Comparison of ENCODE assay signal across 9 mouse cellular contexts in the genomic region with DNA sequence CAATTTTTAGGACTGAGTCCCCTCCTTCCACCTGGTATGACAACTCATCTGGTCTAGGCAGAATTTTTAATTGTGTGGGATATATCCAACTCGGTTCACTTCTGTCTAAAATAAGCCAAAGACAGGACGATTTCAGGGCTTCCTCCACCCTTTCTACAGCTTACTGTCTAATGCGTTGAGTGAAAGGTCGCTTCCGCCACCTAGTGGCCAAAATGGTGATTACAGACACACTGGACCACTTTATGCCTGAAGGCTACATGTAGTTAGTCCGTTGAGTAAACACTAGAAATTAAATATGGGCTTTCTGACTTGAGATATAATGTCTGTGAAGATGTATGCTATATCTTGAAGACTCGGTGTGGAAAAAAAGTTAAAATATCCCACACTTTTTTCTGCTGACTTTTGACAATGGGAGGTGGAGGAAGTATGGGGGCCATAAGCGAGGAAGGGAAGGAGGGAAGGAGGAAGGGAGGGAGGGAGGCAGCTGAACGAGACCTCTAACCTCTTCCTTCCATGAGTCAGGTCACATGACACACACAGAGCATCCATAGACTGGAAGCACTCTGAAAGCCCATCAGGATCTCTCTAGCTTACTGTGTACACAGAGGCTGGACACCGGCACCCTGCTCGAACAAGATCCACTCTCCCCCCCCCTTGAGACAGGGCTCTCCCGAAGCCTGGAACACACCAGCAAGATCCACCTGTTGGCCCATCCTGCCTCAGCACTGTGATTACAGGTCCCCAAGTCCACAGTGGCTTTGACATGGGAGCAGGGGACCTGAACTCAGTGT. TPM values are rescaled to one million over a fixed set of nuclear protein-coding genes. Genes with fewer than 3 reads are reported as not detected.
DNase-seq lines count a peak whose midpoint lies in the region; ATAC-seq and TF ChIP-seq lines count a peak whose summit lies in the region.
"Had no signal": no experiment of that assay in that cellular context is flagged by ENCODE, and none has a peak within 500 bp of the region (broad histone marks: within the 10 kb centered on the region; RNA-seq: fewer than 3 reads in every experiment).

No protein-coding gene starts in this region.

- no peak overlapping the region for H3K4me2 ChIP-seq in forebrain, embryonic 14.5 days (ENCODE audit: low read length)
- no peak overlapping the region for H3K4me2 ChIP-seq in lung, postnatal 0 days (replicated peaks; ENCODE audit: low read depth, low read length)
- H3K4me2 ChIP-seq: heart, embryonic 13.5 days had no signal

- H3K36me3 ChIP-seq in forebrain, embryonic 14.5 days (ENCODE audit: control insufficient read depth, insufficient read depth, low read length): no peaks in the 10 kb centered on the region
- H3K36me3 ChIP-seq in hindbrain, embryonic 10.5 days: peaks cover 25% of the 10 kb centered on the region
- H3K36me3 ChIP-seq in lung, postnatal 0 days (ENCODE audit: insufficient read depth, low read length): no peaks in the 10 kb centered on the region

- no peak overlapping the region for H3K4me3 ChIP-seq in forebrain, embryonic 14.5 days (ENCODE audit: low read depth, low read length)
- no peak overlapping the region for H3K4me3 ChIP-seq in hindbrain, embryonic 10.5 days
- H3K4me3 ChIP-seq in lung, postnatal 0 days (ENCODE audit: low read depth, low read length): no peak overlapping the region
- H3K4me3 ChIP-seq: heart, embryonic 13.5 days had no signal

- no peaks in the 10 kb centered on the region for H3K4me1 ChIP-seq in forebrain, embryonic 14.5 days (ENCODE audit: control insufficient read depth, insufficient read depth, low read length)
- peaks cover 8% of the 10 kb centered on the region for H3K4me1 ChIP-seq in hindbrain, embryonic 10.5 days (replicated peaks)
- H3K4me1 ChIP-seq in lung, postnatal 0 days (ENCODE audit: insufficient read depth, low read depth, low read length): no peaks in the 10 kb centered on the region
- H3K4me1 ChIP-seq: heart, embryonic 13.5 days had no signal

- TF ChIP-seq EP300 in lung, postnatal 0 days (IDR thresholded peaks at IDR 0.05): no peak

- no peaks in the 10 kb centered on the region for H3K9me3 ChIP-seq in forebrain, embryonic 14.5 days (replicated peaks; ENCODE audit: control insufficient read depth, low read length)
- H3K9me3 ChIP-seq in hindbrain, embryonic 10.5 days: no peaks in the 10 kb centered on the region
- H3K9me3 ChIP-seq in lung, postnatal 0 days (ENCODE audit: low read length): no peaks in the 10 kb centered on the region
- H3K9me3 ChIP-seq: heart, embryonic 13.5 days had no signal

- no peaks in the 10 kb centered on the region for H3K27me3 ChIP-seq in forebrain, embryonic 14.5 days (replicated peaks; ENCODE audit: control insufficient read depth, insufficient read depth, low read length)
- H3K27me3 ChIP-seq in hindbrain, embryonic 10.5 days (ENCODE audit: insufficient read depth, poor library complexity, severe bottlenecking): peaks cover 9% of the 10 kb centered on the region
- no peaks in the 10 kb centered on the region for H3K27me3 ChIP-seq in lung, postnatal 0 days (replicated peaks; ENCODE audit: insufficient read depth, low read length)
- H3K27me3 ChIP-seq: heart, embryonic 13.5 days had no signal

- 31% methylated on average over 12 of the region's 12 CpGs for WGBS in forebrain, embryonic 14.5 days
- WGBS in hindbrain, embryonic 10.5 days: 34% methylated on average over 12 of the region's 12 CpGs
- 28% methylated on average over 12 of the region's 12 CpGs for WGBS in lung, postnatal 0 days

- TF ChIP-seq CTCF in lung, postnatal 0 days (IDR thresholded peaks at IDR 0.05): peak; percentile 97

- no peak overlapping the region for H3K9ac ChIP-seq in forebrain, embryonic 14.5 days (ENCODE audit: low read length)
- H3K9ac ChIP-seq in lung, postnatal 0 days (replicated peaks; ENCODE audit: low read depth): no peak overlapping the region
- H3K9ac ChIP-seq: heart, embryonic 13.5 days had no signal

- no peak overlapping the region for H3K27ac ChIP-seq in forebrain, embryonic 14.5 days (ENCODE audit: low read depth, low read length)
- H3K27ac ChIP-seq in hindbrain, embryonic 10.5 days: no peak overlapping the region
- H3K27ac ChIP-seq in lung, postnatal 0 days (ENCODE audit: low read length): no peak overlapping the region
- H3K27ac ChIP-seq: heart, embryonic 13.5 days had no signal

- ATAC-seq in forebrain, embryonic 14.5 days: peak; percentile 85
- peak; percentile 60 for ATAC-seq in lung, postnatal 0 days

- peak; percentile 82 for DNase-seq in ES-CJ7 (ENCODE audit: low read depth, low spot score)
- DNase-seq in c-Kit-positive CD71-positive TER-119-negative erythroid progenitor cells, embryonic 14.5 days (ENCODE audit: low read depth): peak; percentile 80
- DNase-seq in forebrain, embryonic 14.5 days (ENCODE audit: low spot score): peak; percentile 95
- peak; percentile 85 for DNase-seq in hindbrain, embryonic 10.5 days (ENCODE audit: low spot score)
- DNase-seq in layer of hippocampus, adult 9-10 months (ENCODE audit: low spot score): peak; percentile 97
- peak; percentile 76 for DNase-seq in lung, postnatal 0 days (ENCODE audit: low spot score)
- DNase-seq in ovary, postnatal 36 days (ENCODE audit: low spot score): peak; percentile 81
- DNase-seq in thymus, postnatal 25 days: peak; percentile 87

RNA-seq across cellular contexts. Expression of gene Slit1, which starts 20.6 kb away (rescaled TPM):
- polyA plus RNA-seq in forebrain, embryonic 14.5 days (2014; fragmentation: Nextera tagmentation; extraction: Ambion mirVana): 13.5 and 22.5 TPM in 2 replicates
- polyA plus RNA-seq in hindbrain, embryonic 10.5 days (2016; fragmentation: Nextera tagmentation; extraction: Ambion mirVana): 13.9 and 18.0 TPM in 2 replicates
- 0.10 and 0.16 TPM in 2 replicates for polyA plus RNA-seq in lung, postnatal 0 days (2015; fragmentation: Nextera tagmentation; extraction: Ambion mirVana)

RNA-seq across cellular contexts. Expression of gene Arhgap19, which starts 37.8 kb away (rescaled TPM):
- polyA plus RNA-seq in forebrain, embryonic 14.5 days (2014; fragmentation: Nextera tagmentation; extraction: Ambion mirVana): 11.2 and 12.6 TPM in 2 replicates
- 27.9 and 37.9 TPM in 2 replicates for polyA plus RNA-seq in hindbrain, embryonic 10.5 days (2016; fragmentation: Nextera tagmentation; extraction: Ambion mirVana)
- 2.1 and 2.8 TPM in 2 replicates for polyA plus RNA-seq in lung, postnatal 0 days (2015; fragmentation: Nextera tagmentation; extraction: Ambion mirVana)

Comparison
In these comparisons a context has a peak if more than half of its experiments do, and no peak if none do; other contexts are left out.
1. RNA of gene Slit1, which starts 20.6 kb away (polyA plus RNA-seq): 13.9 to 18.0 TPM in hindbrain, embryonic 10.5 days and 13.5 to 22.5 TPM in forebrain, embryonic 14.5 days; 0.10 to 0.16 TPM in lung, postnatal 0 days; every median in the first group is over 10 times any median in the second.
2. Peak in every context shown above with its lines, with median percentiles within 50 percentile points of each other: DNase-seq.